Mouse (Mus musculus) forebrain, embryonic 16.5 days (tissue): Measurements from ENCODE around the gene Cpne6. TPM values are rescaled to one million over a fixed set of nuclear protein-coding genes. Genes with fewer than 3 reads are reported as not detected.

Experiments
- ATAC-seq: fragments of 200-750 bp; cut with Nextera tagmentation; 2 replicates; pipeline ENCODE4 v1.8.0; 2017; ENCODE audit warnings: mild to moderate bottlenecking, moderate library complexity
- H3K27ac ChIP-seq: fragments of 300-500 bp; sonication (generic); 2 replicates; pipeline ENCODE4 v1.5.1; 2014; ENCODE audit warnings: low read length, control low read depth
- H3K27me3 ChIP-seq: fragments of 300-500 bp; sonication (generic); replicated peaks from 2 replicates; pipeline ENCODE4 v1.6.1; 2014; ENCODE audit warnings: low read length; ENCODE audit not compliant: control insufficient read depth, insufficient read depth
- H3K36me3 ChIP-seq: fragments of 300-500 bp; sonication (generic); 2 replicates; pipeline ENCODE4 v1.6.1; 2014; ENCODE audit not compliant: control insufficient read depth, insufficient read depth
- H3K4me1 ChIP-seq: fragments of 300-500 bp; sonication (generic); replicated peaks from 2 replicates; pipeline ENCODE4 v1.6.1; 2014; ENCODE audit warnings: low read length; ENCODE audit not compliant: control insufficient read depth, insufficient read depth
- H3K4me2 ChIP-seq: fragments of 300-500 bp; sonication (generic); 2 replicates; pipeline ENCODE4 v1.6.1; 2014; ENCODE audit warnings: mild to moderate bottlenecking, low read length, control low read depth
- H3K4me3 ChIP-seq: fragments of 300-500 bp; sonication (generic); replicated peaks from 2 replicates; pipeline ENCODE4 v1.5.1; 2014; ENCODE audit warnings: mild to moderate bottlenecking, low read length, control low read depth
- H3K9ac ChIP-seq: fragments of 300-500 bp; sonication (generic); replicated peaks from 2 replicates; pipeline ENCODE4 v1.6.1; 2014; ENCODE audit warnings: low read depth, low read length, control low read depth
- H3K9me3 ChIP-seq: fragments of 300-500 bp; sonication (generic); 2 replicates; pipeline ENCODE4 v1.6.1; 2016; ENCODE audit warnings: low read length; ENCODE audit not compliant: control insufficient read depth
- WGBS: fragments of 180-500 bp; shearing (Covaris S2); extraction: QIAGEN DNeasy Blood & Tissue Kit; methylation state at CpG from one replicate; pipeline ENCODE4 v1.1.7; 2014; 5-methylcytosine and 5-hydroxymethylcytosine counted together
- polyA plus RNA-seq: library from polyadenylated mRNA; unstranded; fragments of >200 nt; fragmentation: Nextera tagmentation; extraction: Ambion mirVana; gene quantifications from 2 replicates; pipeline ENCODE4 v1.2.1, GENCODE M21; 2015

The Cpne6 gene
- polyA plus RNA-seq, 1 experiment from 2014 or later, result 18.0 TPM

- ATAC-seq, result no peak
- WGBS, result 88% methylated on average over 5 of the region's 5 CpGs
Observed at GRCm38 (mm10) chr14:55477829-55478228, 32.4 kb upstream of the Cpne6 start.

GRCm38 (mm10) chr14:55478651-55479599, 31.3 kb upstream of the Cpne6 start, which contains the start of gene Dhrs4:
Dhrs4 (plus strand) TSS chr14:55478758.
- H3K4me2 ChIP-seq, result peak within 1 kb of the TSS; percentile 58
- peak within 1 kb of the TSS; percentile 54 for H3K27ac ChIP-seq
- H3K4me1 ChIP-seq, result peaks cover under 1% of the 10 kb centered on the region
- ATAC-seq, result peak; percentile 95
- peak within 1 kb of the TSS; percentile 58 for H3K4me3 ChIP-seq
- peak within 1 kb of the TSS; percentile 68 for H3K9ac ChIP-seq
- no peaks in the 10 kb centered on the region for H3K9me3 ChIP-seq
- H3K36me3 ChIP-seq, result no peaks in the 10 kb centered on the region
- H3K27me3 ChIP-seq, result no peaks in the 10 kb centered on the region
- under 1% methylated on average over 38 of the region's 38 CpGs for WGBS

More at GRCm38 (mm10) chr14:55477829-55478228, 32.4 kb upstream of the Cpne6 start:
- Histone ChIP-seq H3K9ac (no peak overlapping the region), H3K27ac (no peak overlapping the region), H3K4me1 (no peaks in the 10 kb centered on the region), H3K4me2 (no peak overlapping the region), H3K9me3 (no peaks in the 10 kb centered on the region), H3K4me3 (no peak overlapping the region), H3K36me3 (no peaks in the 10 kb centered on the region), H3K27me3 (no peaks in the 10 kb centered on the region)

- no peak for ATAC-seq
- Histone ChIP-seq H3K4me1 (peaks cover 7% of the 10 kb centered on the region), H3K27me3 (no peaks in the 10 kb centered on the region), H3K27ac (no peak overlapping the region), H3K9ac (no peak overlapping the region), H3K4me2 (no peak overlapping the region), H3K4me3 (no peak overlapping the region), H3K36me3 (no peaks in the 10 kb centered on the region), H3K9me3 (no peaks in the 10 kb centered on the region)
- 95% methylated on average over 10 of the region's 10 CpGs for WGBS
Observed at GRCm38 (mm10) chr14:55479629-55480028, 30.6 kb upstream of the Cpne6 start.

GRCm38 (mm10) chr14:55484430-55485085, 25.7 kb upstream of the Cpne6 start:
- peak overlapping the region; percentile 88 for H3K27ac ChIP-seq
- H3K36me3 ChIP-seq, result no peaks in the 10 kb centered on the region
- WGBS, result 19% methylated on average over 5 of the region's 5 CpGs
- peak; percentile 91 for ATAC-seq
- H3K4me1 ChIP-seq, result peaks cover 15% of the 10 kb centered on the region
- no peak overlapping the region for H3K9ac ChIP-seq
- H3K4me2 ChIP-seq, result peak overlapping the region; percentile 2; the same call in 1 of the 2 replicates
- no peak overlapping the region for H3K4me3 ChIP-seq
- H3K9me3 ChIP-seq, result no peaks in the 10 kb centered on the region
- H3K27me3 ChIP-seq, result no peaks in the 10 kb centered on the region

- Histone ChIP-seq H3K27me3 (no peaks in the 10 kb centered on the region), H3K4me3 (no peak overlapping the region), H3K4me2 (no peak overlapping the region), H3K4me1 (peaks cover 28% of the 10 kb centered on the region), H3K9me3 (no peaks in the 10 kb centered on the region), H3K27ac (no peak overlapping the region), H3K36me3 (no peaks in the 10 kb centered on the region), H3K9ac (no peak overlapping the region)
- WGBS, result 90% methylated on average over 8 of the region's 8 CpGs
- ATAC-seq, result no peak
Observed at GRCm38 (mm10) chr14:55486836-55487235, 23.4 kb upstream of the Cpne6 start.

- peak; percentile 92 for ATAC-seq
- no peaks in the 10 kb centered on the region for H3K27me3 ChIP-seq
Observed at GRCm38 (mm10) chr14:55490361-55491201, 19.7 kb upstream of the Cpne6 start, which contains the start of gene Carmil3. Carmil3 (plus strand) TSS chr14:55490651.

GRCm38 (mm10) chr14:55491291-55491833, 18.9 kb upstream of the Cpne6 start:
- WGBS, result under 1% methylated on average over 28 of the region's 30 CpGs
- Histone ChIP-seq H3K9me3 (no peaks in the 10 kb centered on the region), H3K4me1 (peaks cover 33% of the 10 kb centered on the region), H3K9ac (peak overlapping the region; percentile 93), H3K4me2 (peak overlapping the region; percentile 74), H3K27ac (peak overlapping the region; percentile 97), H3K4me3 (peak overlapping the region; percentile 80), H3K36me3 (no peaks in the 10 kb centered on the region; the same call in 1 of the 2 replicates), H3K27me3 (no peaks in the 10 kb centered on the region)
- peak; percentile 72 for ATAC-seq

More at GRCm38 (mm10) chr14:55490361-55491201, 19.7 kb upstream of the Cpne6 start, which contains the start of gene Carmil3:
- H3K36me3 ChIP-seq, result no peaks in the 10 kb centered on the region
- no peaks in the 10 kb centered on the region for H3K9me3 ChIP-seq
- H3K27ac ChIP-seq, result peak within 1 kb of the TSS; percentile 97
- peaks cover 33% of the 10 kb centered on the region for H3K4me1 ChIP-seq
- peak within 1 kb of the TSS; percentile 74 for H3K4me2 ChIP-seq
- WGBS, result under 1% methylated on average over 58 of the region's 68 CpGs
- H3K4me3 ChIP-seq, result peak within 1 kb of the TSS; percentile 80
- H3K9ac ChIP-seq, result peak within 1 kb of the TSS; percentile 93

- H3K27me3 ChIP-seq, result no peaks in the 10 kb centered on the region
- peak overlapping the region; percentile 93 for H3K9ac ChIP-seq
- 24% methylated on average over 3 of the region's 3 CpGs for WGBS
- H3K27ac ChIP-seq, result peak overlapping the region; percentile 97
- no peaks in the 10 kb centered on the region for H3K9me3 ChIP-seq
- H3K4me3 ChIP-seq, result peak overlapping the region; percentile 80
- peak overlapping the region; percentile 74 for H3K4me2 ChIP-seq
- peak; percentile 24 for ATAC-seq
- H3K4me1 ChIP-seq, result peaks cover 33% of the 10 kb centered on the region
- H3K36me3 ChIP-seq, result no peaks in the 10 kb centered on the region; the same call in 1 of the 2 replicates
Observed at GRCm38 (mm10) chr14:55492103-55492502, 18.1 kb upstream of the Cpne6 start.
